Mouse (Mus musculus) adrenal gland, postnatal 36 days (tissue): ENCODE results near the gene 4930426L09Rik. TPM values are rescaled to one million over a fixed set of nuclear protein-coding genes. Genes with fewer than 3 reads are reported as not detected.
"Not testable (repeated sequence)": the region's sequence is repeated elsewhere in the genome, so short reads cannot be mapped to it uniquely, and the experiment has no call there.

Experiments
- DNase-seq, 2 experiments: peaks; one replicate each; pipeline ENCODE4 v3.0.0; 2021; ENCODE audit warnings: mixed read lengths in 1 of 2
- total RNA-seq, 2 experiments: library from RNA; stranded (reverse); gene quantifications; 2 replicates each; pipeline ENCODE4 v1.2.3; 2021

The 4930426L09Rik gene
- total RNA-seq, 2 experiments from 2014 or later: 0.43 to 0.76 TPM

DNA sequence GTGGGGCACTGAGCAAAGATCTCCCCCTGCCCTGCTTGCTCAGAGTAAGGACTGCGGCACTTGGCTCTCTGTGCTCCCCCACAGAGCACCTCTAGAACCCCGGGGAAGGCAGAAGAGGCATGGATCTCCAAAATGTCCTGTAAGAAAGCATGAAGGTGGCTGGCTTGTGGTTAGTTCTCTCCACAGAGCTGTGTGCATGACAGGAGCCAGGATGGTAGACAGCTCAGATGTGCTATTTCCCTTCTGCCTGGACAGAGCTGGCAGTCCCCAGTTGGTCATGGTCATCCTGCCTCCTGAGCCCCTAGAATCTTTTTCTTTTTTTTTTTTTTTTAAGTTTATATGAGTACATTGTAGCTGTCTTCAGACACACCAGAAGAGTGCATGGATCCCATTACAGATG, 27.7 kb upstream of the 4930426L09Rik start:
- DNase-seq: no peak

DNA sequence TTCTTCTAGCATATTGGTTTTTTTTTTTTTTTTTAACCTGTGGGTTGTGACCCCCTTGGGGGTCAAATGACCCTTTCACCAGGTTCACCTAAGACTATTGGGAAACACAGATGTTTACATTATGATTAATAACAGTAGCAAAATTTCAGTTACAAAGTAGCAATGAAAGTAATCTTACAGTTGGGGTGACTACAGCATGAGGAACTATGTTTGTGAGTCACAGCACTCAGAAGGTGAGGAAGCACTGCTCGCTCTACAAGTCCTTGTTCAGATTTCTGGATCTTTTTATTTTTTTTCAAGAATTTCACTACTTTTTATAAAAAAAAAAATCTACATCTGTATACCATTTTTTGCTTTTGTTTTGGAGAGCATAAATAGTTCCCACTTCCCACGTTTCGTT, 26.6 kb upstream of the 4930426L09Rik start:
- DNase-seq: no peak

- no peak for DNase-seq
Measured at GRCm38 (mm10) chr2:18974882-18975645, 23.1 kb upstream of the 4930426L09Rik start.

DNA sequence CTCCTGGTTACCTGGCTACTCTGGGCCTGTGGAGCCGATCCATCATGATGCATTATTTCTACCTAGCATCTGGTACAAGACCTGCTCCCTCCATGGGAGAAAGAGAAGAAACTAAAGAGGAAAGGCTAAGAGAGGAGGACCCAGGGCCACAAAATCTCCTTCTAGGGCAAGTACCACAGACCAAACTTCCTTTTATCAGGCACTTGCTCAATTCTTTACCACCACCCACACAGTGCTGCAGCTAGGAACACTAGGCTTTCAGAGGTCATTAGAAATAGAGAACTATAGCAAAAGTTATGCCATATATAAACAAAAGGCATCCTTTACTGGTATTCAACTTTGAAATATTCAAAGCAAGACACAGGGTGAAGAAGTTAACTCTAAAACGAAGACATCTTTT, 22.0 kb upstream of the 4930426L09Rik start:
- no peak for DNase-seq

GRCm38 (mm10) chr2:18977201-18977805, 20.8 kb upstream of the 4930426L09Rik start:
- DNase-seq: no peak

DNA sequence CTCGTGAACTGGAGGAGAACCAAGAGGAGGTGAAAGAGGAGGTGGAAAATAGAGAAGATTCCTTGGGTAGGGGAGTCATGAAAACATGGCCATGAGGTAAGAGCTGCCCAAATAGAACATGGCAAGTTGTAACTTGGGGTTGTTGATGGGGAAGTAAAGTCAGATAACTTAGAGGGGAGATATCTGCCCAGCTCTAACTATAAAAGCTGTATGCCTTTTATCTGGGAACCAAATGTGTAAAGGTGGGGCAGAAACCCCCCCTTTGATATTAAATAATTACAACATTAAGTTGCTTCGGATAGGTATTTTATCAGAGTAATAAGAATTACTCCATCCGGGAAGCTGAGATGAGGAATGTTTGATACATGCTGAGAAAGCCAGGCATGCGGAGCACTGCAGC, 19.1 kb upstream of the 4930426L09Rik start:
- no peak for DNase-seq

DNA sequence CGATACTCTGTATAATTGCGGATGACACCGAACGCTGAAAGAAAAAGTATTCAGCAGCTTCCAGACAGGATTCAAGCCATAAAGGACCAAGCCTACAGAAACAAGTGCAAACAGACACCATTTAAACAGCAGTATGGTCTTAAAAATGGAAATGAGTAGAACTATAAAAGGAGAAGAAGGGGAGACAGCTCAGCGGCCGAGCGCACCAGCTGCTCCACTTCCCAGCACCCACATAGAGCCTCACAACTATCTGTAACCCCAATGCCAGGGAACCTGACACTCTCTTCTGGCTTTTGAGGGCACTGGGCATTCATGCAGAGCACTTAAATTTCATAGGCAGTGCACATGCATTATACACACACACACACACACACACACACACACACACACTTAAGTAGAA, 18.5 kb upstream of the 4930426L09Rik start:
- DNase-seq: no peak

- no peak for DNase-seq
Measured at GRCm38 (mm10) chr2:18982581-18982980, 15.6 kb upstream of the 4930426L09Rik start.

GRCm38 (mm10) chr2:18983546-18983945, 14.6 kb upstream of the 4930426L09Rik start:
- DNase-seq: no peak

DNA sequence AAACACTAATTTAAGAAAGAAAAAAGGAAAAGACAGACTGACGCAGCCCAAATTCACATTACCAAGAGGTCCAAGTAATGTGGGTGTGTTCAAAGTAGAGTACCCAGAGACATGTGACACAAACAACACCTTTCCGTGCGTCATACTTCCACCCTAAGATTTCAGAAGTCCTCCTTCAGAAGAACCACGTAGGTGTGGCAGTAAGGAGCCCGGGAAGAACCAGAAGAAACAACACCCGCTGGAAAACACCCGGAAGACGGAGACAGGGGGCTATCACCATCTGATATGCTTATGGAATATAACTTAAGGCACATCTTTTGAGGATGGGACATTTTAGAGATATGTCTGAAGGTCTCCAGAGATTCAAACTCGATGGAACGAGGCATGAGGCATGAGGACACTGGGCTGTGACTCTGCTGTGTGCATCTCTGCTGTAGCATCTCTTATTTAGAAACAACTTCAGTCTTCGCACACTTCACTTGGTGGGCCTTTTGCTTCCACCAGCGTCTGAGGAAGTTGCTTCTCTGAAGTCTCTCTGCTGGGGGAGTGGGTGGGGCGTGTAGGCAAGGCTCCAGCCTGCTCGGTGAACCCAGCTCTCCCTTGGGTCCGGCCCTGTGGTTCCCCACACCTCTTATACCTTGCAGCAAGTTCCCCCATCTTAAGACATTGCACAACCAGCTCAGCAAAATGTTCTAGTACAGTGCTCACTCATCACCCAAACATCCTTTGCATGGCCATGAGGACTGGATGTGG, 13.9 kb upstream of the 4930426L09Rik start:
- DNase-seq: peak; percentile 17 to 33

GRCm38 (mm10) chr2:18985506-18985905, 12.6 kb upstream of the 4930426L09Rik start:
- DNase-seq: no peak

DNA sequence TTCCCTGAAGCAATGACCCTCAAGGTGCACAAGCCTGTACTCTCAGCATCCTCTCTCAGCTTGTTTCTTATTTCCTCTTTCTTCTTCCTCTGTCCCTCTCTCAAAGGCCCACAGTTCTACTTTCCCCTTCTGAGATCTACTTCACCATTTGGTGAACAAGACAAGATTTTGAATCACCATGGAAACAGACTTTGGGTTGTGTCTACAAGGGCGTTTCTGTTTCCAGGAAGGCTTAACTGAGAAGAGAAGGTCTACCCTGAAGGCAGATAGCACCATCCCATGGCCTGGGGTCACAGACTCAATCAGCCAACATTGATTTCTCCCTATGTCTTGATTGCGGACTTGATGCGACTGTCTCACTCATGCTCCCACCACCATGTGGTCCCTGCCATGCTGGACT, 9.3 kb upstream of the 4930426L09Rik start:
- DNase-seq: no peak

DNA sequence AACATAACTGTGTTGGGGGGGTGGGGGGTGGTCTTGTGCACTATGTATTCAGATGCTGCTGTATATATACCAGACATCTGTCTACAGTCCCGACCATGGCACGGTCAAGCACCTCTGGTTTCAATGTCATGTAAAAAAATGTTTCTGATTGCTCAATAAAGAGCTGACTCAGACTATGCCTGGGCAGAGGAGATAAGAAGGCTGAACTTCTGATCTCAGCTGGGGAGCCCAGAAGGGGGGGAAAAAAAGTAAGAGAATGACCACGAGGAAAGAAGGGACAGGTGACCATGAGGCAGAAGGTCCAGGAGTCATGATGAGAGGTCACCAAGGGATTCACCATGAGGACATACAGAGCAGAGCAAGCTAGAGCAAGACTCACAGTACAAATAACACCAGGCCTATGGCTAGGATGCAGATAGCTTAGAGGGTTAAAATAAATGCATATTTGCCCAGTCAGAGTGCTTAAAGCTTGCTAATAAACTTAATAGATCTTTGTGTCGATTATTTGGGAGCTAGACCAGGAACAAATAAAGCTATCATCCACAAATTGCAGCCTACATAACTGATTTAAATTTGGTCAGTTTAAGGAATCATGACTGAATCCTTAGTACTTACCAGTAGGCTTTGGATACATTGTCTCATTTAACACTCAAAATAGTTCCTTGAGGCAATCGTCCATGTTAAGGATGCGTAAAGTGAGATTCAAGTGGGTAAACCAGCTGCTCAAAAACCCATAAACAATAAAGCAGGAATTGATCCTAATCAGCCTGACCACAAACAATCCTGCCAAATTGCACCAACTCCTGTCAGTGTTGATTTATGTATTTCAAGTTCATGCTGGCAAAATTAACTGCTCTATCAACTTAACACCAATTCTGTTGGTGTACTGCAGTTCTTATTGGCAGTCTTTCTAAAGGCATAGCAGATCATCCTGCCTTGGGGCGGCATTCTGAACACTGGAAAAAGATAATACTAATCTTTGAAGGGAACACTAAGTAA, 5.3 kb upstream of the 4930426L09Rik start:
- peak; percentile 36 to 40 for DNase-seq

GRCm38 (mm10) chr2:18996451-18997211, 1.5 kb upstream of the 4930426L09Rik start:
- DNase-seq: peak; percentile 45 to 52

DNA sequence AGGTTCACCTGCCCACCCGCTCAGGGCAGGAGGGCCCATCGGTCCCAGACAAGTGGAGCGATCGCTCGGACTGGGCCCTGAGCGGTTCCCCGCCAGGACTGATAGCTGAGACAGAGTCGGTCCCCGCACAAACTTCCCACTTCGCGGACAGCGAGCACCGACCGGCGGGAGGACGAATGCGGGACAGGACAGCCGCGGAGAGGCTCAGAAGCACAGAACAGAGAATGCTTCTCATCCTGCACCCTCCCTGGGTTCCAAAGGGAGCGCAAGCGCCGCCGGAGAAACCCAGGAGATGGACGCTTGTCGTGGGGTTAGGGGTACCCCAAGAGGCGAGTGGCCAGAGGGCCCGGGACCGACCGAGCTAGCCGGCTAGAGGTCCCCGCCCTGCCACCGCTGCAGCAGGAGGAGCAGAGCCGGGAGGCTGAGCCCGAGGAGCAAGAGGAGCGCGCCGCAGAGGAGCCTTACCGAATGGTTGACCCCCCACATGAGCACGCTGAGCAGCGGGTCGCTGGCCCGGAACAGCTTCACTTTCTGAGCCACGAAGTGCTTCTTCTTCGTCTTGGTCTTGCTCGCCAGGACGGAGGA, 664 bp upstream of the 4930426L09Rik start:
- DNase-seq: peak; percentile 62 to 74

GRCm38 (mm10) chr2:18999395-18999794, 1.3 kb downstream of the 4930426L09Rik start:
- DNase-seq: no peak

GRCm38 (mm10) chr2:19004801-19005200, 6.7 kb downstream of the 4930426L09Rik start:
- DNase-seq: peak in 1 of 2 experiments; percentile 10

DNA sequence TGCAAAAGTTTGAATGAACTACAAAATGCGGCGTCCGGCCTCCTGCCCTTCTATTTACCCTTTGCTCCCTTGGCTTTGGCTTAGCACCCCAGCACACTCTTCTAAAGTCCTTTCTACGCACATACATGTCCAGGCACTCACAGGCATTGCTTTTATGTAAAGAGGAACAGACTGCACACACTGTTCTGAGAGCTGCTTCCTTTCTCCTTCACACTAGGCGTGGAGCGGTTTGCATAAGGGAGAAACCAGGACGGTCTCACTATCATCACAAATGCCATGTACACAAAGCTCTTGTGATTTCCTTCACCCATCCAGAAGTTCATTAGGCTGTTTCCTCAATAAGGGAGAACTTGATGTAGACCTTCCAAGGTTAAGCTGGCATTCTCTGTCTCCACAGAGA, 8.0 kb downstream of the 4930426L09Rik start:
- DNase-seq: no peak

DNA sequence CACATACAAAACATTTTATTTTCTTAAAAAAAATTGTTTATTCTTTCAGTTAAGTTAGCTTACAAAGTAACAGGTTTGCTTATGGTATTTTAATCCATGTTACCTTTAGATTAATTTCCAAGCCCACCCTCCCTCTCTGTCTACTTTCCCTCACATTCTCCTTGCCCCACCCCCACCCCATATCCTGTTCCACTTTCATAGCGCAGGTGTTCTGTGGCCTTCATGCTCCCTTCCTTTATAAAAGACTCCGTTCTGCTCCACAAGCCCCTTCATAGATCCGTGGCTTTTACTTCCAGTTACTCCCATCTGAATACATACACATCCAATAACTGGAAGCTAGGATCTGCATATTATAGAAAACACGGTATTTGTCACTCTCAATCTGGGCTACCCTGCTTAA, 9.4 kb downstream of the 4930426L09Rik start:
- no peak for DNase-seq

GRCm38 (mm10) chr2:19010541-19010940, 12.4 kb downstream of the 4930426L09Rik start:
- not testable (repeated sequence) for DNase-seq

GRCm38 (mm10) chr2:19011443-19011842, 13.3 kb downstream of the 4930426L09Rik start:
- no peak for DNase-seq
